Mouse (Mus musculus) megakaryocyte-erythroid progenitor cell, adult 5 weeks (primary cell): ENCODE measurements around the gene Gpat3. TPM values are rescaled to one million over a fixed set of nuclear protein-coding genes. Genes with fewer than 3 reads are reported as not detected.

Experiments used
- polyA plus RNA-seq: library from polyadenylated mRNA; stranded (reverse); fragments of >175 nt; gene quantifications from 2 replicates; pipeline ENCODE4 v1.2.3, GENCODE M21; 2012

Gene Gpat3
- polyA plus RNA-seq, result 0.15 and 0.28 TPM in 2 replicates

DNA sequence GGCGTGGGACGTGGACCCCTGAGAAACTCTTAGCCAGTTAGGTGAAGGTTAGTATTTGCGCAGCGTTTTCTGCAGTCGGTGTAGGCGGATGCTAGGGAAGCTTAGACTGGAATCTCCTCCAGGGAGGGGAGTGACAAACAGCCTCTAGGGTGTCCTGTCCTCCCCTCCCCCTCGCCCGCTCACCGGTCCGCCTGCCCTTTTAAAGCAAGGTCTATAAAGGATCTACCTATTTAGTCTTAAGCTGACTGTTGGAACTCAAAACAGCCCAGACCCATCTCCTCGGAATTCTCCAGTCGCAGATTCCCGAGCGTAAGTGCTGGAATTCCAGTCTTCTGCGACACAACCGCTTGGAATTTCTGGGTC, at the start of gene Gpat3:
Gene Gpat3, plus strand, starts transcription at position 229 of the 363 bp plus-strand sequence.

GRCm38 (mm10) chr5:100798165-100798860, 47.2 kb upstream of the Gpat3 start, which contains the start of the genes Helq and Mrps18c:
TSS of gene Helq (minus strand) at chr5:100798598.
TSS of gene Mrps18c (plus strand) at chr5:100798627.

DNA sequence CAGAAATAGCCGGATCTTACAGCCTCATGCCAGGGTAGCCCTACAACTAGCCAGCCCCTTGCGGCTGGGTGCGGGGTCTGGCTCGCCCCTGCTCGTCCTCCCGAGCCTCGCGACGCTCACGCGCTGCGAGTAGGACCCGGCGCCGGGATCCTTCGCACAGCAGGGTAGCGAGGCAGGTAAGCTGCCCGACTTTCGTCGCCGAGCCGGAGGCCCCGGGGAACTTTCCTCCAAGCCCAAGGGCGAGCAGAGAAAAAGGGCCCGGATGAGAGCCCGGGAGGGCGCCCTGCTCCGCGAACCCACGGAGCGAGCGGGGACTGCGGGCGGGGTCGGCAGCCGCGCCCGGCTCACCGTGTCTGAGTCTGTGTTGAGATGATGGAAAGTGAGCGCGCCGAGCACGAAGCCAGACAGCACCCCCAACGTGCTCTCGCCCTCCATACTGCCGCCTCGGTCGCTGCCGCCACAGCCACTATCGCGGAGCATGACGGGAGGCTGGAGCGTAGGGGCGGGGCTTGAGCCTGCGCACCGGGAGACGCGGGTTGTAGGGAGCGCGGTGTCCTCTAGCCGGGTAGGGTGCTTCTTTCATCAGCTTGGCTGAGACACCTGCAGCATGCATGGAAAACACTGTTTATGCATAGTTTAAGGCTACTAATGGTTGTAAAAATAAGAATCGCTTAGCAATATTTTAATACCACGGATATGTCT, 24.9 kb upstream of the Gpat3 start, which contains the start of gene Abraxas1:
Gene Abraxas1, minus strand, starts transcription at position 483 of the 702 bp plus-strand sequence.

Other genes with a start within 250 kb of the Gpat3 start
- gene Coq2, start 170.6 kb upstream of the Gpat3 start, polyA plus RNA-seq, result 52.9 and 54.3 TPM in 2 replicates
- 11.0 and 19.0 TPM in 2 replicates for gene Hpse, start 126.0 kb upstream of the Gpat3 start, polyA plus RNA-seq
- gene Helq, start 47.1 kb upstream of the Gpat3 start, polyA plus RNA-seq, result 13.7 and 16.2 TPM in 2 replicates
- gene Mrps18c, start 47.1 kb upstream of the Gpat3 start, polyA plus RNA-seq, result 7.0 and 11.1 TPM in 2 replicates
- gene Abraxas1, start 24.7 kb upstream of the Gpat3 start, polyA plus RNA-seq, result 6.5 and 8.9 TPM in 2 replicates